1 mouse cellular context compared by ENCODE assay signal in the genomic region with DNA sequence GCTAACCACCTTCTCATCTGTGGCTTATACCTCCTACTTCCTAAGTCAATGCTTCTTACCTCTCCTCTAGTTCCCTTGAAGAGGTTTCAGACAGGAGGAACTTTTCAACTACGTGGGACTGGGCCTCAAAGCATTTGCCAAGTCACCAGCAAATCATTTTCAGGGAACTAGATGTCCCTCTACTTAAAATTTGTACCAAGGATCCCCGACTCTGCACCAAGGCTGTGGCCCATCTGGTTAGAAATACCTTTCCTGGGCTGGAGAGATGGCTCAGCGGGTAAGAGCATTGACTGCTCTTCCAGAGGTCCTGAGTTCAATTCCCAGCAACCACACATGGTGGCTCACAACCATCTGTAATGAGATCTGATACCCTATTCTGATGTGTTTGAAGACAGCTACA. TPM values are rescaled to one million over a fixed set of nuclear protein-coding genes. Genes with fewer than 3 reads are reported as not detected.
"Had no signal": no experiment of that assay in that cellular context is flagged by ENCODE, and none has a peak within 500 bp of the region (broad histone marks: within the 10 kb centered on the region; RNA-seq: fewer than 3 reads in every experiment).

No protein-coding gene starts in this region.

RNA-seq across cellular contexts. Expression of a gene that starts 18.7 kb away (rescaled TPM):
- polyA plus RNA-seq: liver, embryonic 12.5 days had no signal
